Mouse (Mus musculus) kidney, adult 2 months (tissue): Measurements from ENCODE around the gene Tssc4.

ENCODE experiments used
- CTCF ChIP-seq: fragments of 200-500 bp; conservative IDR thresholded peaks from 2 replicates; pipeline ENCODE4 v1.5.1; 2011; ENCODE audit warnings: low read depth, mild to moderate bottlenecking, control low read depth, low read length, moderate library complexity, mixed read lengths; ENCODE audit not compliant: insufficient read depth, insufficient read length
- POLR2A ChIP-seq: fragments of 200-500 bp; IDR thresholded peaks from one replicate; pipeline ENCODE4 v1.6.1; 2011; ENCODE audit warnings: low read depth, low read length, control low read depth

DNA sequence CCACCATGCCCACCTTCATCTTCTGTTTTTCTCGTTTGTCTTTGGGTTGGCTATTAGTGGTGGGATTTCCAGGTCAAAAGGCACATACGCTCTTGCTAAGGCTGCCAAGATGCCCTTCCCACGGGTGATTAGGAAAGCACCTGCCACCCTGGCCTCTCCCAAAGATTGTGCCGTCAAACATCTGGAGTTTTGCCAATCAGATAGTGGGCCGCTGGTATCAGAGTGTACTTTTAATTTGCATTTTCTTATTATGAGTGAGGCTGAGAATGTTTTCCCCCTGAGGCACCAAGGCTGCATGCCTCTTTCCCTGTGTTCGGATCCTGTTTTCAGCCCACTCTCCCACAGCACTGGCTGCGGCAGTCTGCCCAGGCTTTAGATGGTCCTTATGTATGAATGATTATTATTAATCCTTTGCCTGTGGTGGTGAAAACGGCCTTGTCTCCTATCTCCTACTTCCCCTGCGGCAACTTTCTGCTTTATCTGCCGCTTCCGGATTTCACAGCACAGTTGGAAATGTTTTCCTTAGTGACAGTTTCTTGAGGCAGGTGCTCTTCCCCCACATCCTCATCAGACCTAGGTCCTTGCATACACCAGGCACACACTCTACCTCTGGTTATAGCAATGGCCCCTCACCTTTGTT is 36.3 kb downstream of the Tssc4 start:
- TF ChIP-seq CTCF (no peak), POLR2A (no peak)
